Mouse (Mus musculus): Measurements from ENCODE around the gene Gm7361. TPM values are rescaled to one million over a fixed set of nuclear protein-coding genes. Genes with fewer than 3 reads are reported as not detected.

The Gm7361 gene
- total and polyA plus RNA-seq, 3 experiments, result not detected

DNA sequence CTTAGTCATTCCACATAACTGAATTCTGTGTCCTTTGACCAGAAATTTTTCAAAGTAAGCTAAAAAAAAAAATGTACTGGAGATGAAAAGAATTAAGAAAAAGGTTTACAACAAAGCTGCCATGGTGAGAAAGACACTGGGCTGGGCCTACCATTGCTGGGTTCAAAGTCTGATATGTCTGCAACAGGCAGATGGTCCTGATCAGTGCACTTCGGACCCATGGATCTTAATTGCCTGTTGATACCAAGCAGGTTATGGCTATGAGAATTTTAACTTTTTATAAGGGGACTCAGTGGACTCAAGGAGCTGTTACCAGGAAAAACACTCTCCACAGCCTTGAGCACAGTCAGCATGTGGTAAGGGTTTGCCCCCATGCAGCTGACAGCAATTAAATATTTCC, 25.9 kb downstream of the Gm7361 start:
- Histone ChIP-seq H3K36me3 (ENCODE audit: control insufficient read depth, insufficient read depth, low read length) (no peaks in the 10 kb centered on the region), H3K4me1 (ENCODE audit: control insufficient read depth, insufficient read depth, low read length) (no peaks in the 10 kb centered on the region), H3K9ac (ENCODE audit: low read depth, low read length) (no peak overlapping the region), H3K79me2 (replicated peaks; ENCODE audit: control insufficient read depth, insufficient read depth, low read length) (no peaks in the 10 kb centered on the region), H3K27me3 (ENCODE audit: control insufficient read depth, insufficient read depth, low read length) (no peaks in the 10 kb centered on the region), H3K4me3 (no peak overlapping the region), H3K27ac (no peak overlapping the region)
- 78% methylated on average over 1 of the region's 1 CpGs for WGBS
- intact Hi-C loops (cut with DNase I), result no loop called here
- TF ChIP-seq POLR2A (IDR thresholded peaks at IDR 0.05; ENCODE audit: insufficient read depth, low read depth, low read length) (no peak), CTCF (IDR thresholded peaks at IDR 0.05) (no peak), EP300 (IDR thresholded peaks at IDR 0.05; ENCODE audit: insufficient read depth, low read depth, low read length) (no peak)
- no peak for DNase-seq

DNA sequence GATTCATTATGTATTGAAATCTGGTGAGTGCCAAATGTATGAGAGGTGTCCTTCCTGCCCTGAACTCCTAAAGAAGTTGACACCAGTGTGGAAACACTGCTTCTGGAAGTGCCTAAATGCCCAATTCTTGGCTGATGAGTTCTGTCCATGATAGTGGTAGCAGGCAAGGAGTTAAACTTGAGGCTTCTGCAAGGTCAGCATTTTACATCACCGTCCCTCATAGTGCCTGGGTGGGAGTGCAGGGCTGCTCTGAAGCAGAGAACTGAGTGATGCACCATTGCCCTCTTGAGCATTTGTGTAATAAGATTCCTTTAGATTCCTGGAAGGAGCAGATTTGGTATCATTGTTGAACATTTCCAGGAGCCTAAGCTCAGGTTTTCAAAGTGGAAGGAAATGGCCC, 34.1 kb downstream of the Gm7361 start:
- Histone ChIP-seq H3K4me3 (no peak overlapping the region), H3K4me1 (ENCODE audit: control insufficient read depth, insufficient read depth, low read length) (no peaks in the 10 kb centered on the region), H3K27ac (no peak overlapping the region), H3K9ac (ENCODE audit: low read depth, low read length) (no peak overlapping the region), H3K27me3 (ENCODE audit: control insufficient read depth, insufficient read depth, low read length) (no peaks in the 10 kb centered on the region), H3K36me3 (ENCODE audit: control insufficient read depth, insufficient read depth, low read length) (no peaks in the 10 kb centered on the region), H3K79me2 (replicated peaks; ENCODE audit: control insufficient read depth, insufficient read depth, low read length) (no peaks in the 10 kb centered on the region)
- 66% methylated on average over 1 of the region's 1 CpGs for WGBS
- no peak for DNase-seq
- no peak for TF ChIP-seq CTCF (IDR thresholded peaks at IDR 0.05)
- TF ChIP-seq POLR2A (IDR thresholded peaks at IDR 0.05; ENCODE audit: insufficient read depth, low read depth, low read length), result no peak
- no peak for TF ChIP-seq EP300 (IDR thresholded peaks at IDR 0.05; ENCODE audit: insufficient read depth, low read depth, low read length)
- intact Hi-C loops (cut with DNase I), result no loop called here

DNA sequence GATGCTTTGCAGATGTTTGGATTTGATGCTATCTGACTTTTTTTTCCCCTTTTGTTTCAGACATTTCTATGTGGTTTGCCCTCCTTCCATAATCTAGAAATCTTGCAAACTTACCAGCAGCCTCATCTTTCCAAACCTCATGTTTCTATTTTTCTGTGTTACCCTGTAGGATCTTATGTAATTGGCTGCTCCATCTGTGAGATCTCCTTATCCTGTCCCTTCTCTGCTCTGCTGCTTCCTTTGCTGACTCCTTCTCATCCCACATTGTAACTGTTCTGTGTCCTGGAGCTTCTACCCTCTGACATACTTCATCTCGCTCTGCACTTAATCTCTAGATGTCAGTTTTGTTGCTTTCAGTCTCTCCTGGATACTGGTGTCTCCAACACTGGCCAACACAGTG, 35.8 kb downstream of the Gm7361 start:
- H3K27me3 ChIP-seq (ENCODE audit: control insufficient read depth, insufficient read depth, low read length), result no peaks in the 10 kb centered on the region
- no peaks in the 10 kb centered on the region for H3K36me3 ChIP-seq (ENCODE audit: control insufficient read depth, insufficient read depth, low read length)
- WGBS, result 53% methylated on average over 1 of the region's 1 CpGs
- no peak for DNase-seq
- no peaks in the 10 kb centered on the region for H3K4me1 ChIP-seq (ENCODE audit: control insufficient read depth, insufficient read depth, low read length)
- TF ChIP-seq CTCF (IDR thresholded peaks at IDR 0.05), result no peak
- TF ChIP-seq POLR2A (IDR thresholded peaks at IDR 0.05; ENCODE audit: insufficient read depth, low read depth, low read length), result no peak
- TF ChIP-seq EP300 (IDR thresholded peaks at IDR 0.05; ENCODE audit: insufficient read depth, low read depth, low read length), result no peak
- no peaks in the 10 kb centered on the region for H3K79me2 ChIP-seq (replicated peaks; ENCODE audit: control insufficient read depth, insufficient read depth, low read length)
- H3K4me3 ChIP-seq, result no peak overlapping the region
- H3K27ac ChIP-seq, result no peak overlapping the region
- no peak overlapping the region for H3K9ac ChIP-seq (ENCODE audit: low read depth, low read length)
- intact Hi-C loops (cut with DNase I), result no loop called here

Other genes with a start within 250 kb of the Gm7361 start
- not detected for gene Gm5862, start 234.8 kb upstream of the Gm7361 start, total RNA-seq (2021)
- gene Gm5862, start 234.8 kb upstream of the Gm7361 start, polyA plus RNA-seq (2012; rRNA removed), result not detected in 2 replicates
- not detected for gene Speer4a, start 218.1 kb upstream of the Gm7361 start, total RNA-seq (2021)
- not detected in 2 replicates for gene Speer4a, start 218.1 kb upstream of the Gm7361 start, polyA plus RNA-seq (2012; rRNA removed)
- not detected for gene Gm7347, start 199.1 kb upstream of the Gm7361 start, total RNA-seq (2021)
- 0.06 TPM in 1 of 2 replicates, not detected in the other for gene Gm7347, start 199.1 kb upstream of the Gm7361 start, polyA plus RNA-seq (2012; rRNA removed)
- not detected for gene Gm10471, start 168.4 kb upstream of the Gm7361 start, total RNA-seq (2021)
- gene Gm10471, start 168.4 kb upstream of the Gm7361 start, polyA plus RNA-seq (2012; rRNA removed), result not detected in 2 replicates
- gene 5031410I06Rik, start 152.3 kb upstream of the Gm7361 start, total RNA-seq (2021), result not detected
- gene 5031410I06Rik, start 152.3 kb upstream of the Gm7361 start, polyA plus RNA-seq (2012; rRNA removed), result not detected in 2 replicates
- gene Gm10220, start 136.3 kb upstream of the Gm7361 start, total RNA-seq (2021), result not detected
- not detected in 2 replicates for gene Gm10220, start 136.3 kb upstream of the Gm7361 start, polyA plus RNA-seq (2012; rRNA removed)